Mouse (Mus musculus): ENCODE results near the gene Map2k5. TPM values are rescaled to one million over a fixed set of nuclear protein-coding genes. Genes with fewer than 3 reads are reported as not detected.

The Map2k5 gene
- polyA plus RNA-seq, 2 experiments from 2014 or later, result 7.3 to 12.5 TPM

- no peak for ATAC-seq
Observed at GRCm38 (mm10) chr9:63250841-63251626, 126.7 kb downstream of the Map2k5 start.

- ATAC-seq, result no peak
Observed at GRCm38 (mm10) chr9:63248095-63248787, 129.5 kb downstream of the Map2k5 start.

- ATAC-seq, result no peak
Observed at GRCm38 (mm10) chr9:63246568-63247169, 131.0 kb downstream of the Map2k5 start.

GRCm38 (mm10) chr9:63241961-63242360 lies 135.7 kb downstream of the Map2k5 start:
- no peak for ATAC-seq

- no peak for ATAC-seq
Observed at GRCm38 (mm10) chr9:63241241-63241640, 136.5 kb downstream of the Map2k5 start.

- no peak for ATAC-seq
Observed at GRCm38 (mm10) chr9:63234356-63234755, 143.3 kb downstream of the Map2k5 start.

- ATAC-seq, result no peak
Observed at GRCm38 (mm10) chr9:63230289-63230688, 147.4 kb downstream of the Map2k5 start.

GRCm38 (mm10) chr9:63229124-63229523 lies 148.6 kb downstream of the Map2k5 start:
- ATAC-seq, result no peak

GRCm38 (mm10) chr9:63222161-63222560 lies 155.5 kb downstream of the Map2k5 start:
- no peak for ATAC-seq

- no peak for ATAC-seq
Observed at GRCm38 (mm10) chr9:63219851-63220250, 157.9 kb downstream of the Map2k5 start.

- ATAC-seq, result no peak
Observed at GRCm38 (mm10) chr9:63215031-63215430, 162.7 kb downstream of the Map2k5 start.

- ATAC-seq, result no peak
Observed at GRCm38 (mm10) chr9:63206769-63207276, 170.9 kb downstream of the Map2k5 start.

- no peak for ATAC-seq
Observed at GRCm38 (mm10) chr9:63203461-63203860, 174.2 kb downstream of the Map2k5 start.

GRCm38 (mm10) chr9:63201376-63202323 lies 176.1 kb downstream of the Map2k5 start:
- ATAC-seq, result no peak

- ATAC-seq, result no peak
Observed at GRCm38 (mm10) chr9:63197252-63197651, 180.4 kb downstream of the Map2k5 start.

GRCm38 (mm10) chr9:63196114-63196682 lies 181.5 kb downstream of the Map2k5 start:
- ATAC-seq, result no peak

GRCm38 (mm10) chr9:63195523-63195922 lies 182.2 kb downstream of the Map2k5 start:
- no peak for ATAC-seq

- ATAC-seq, result no peak
Observed at GRCm38 (mm10) chr9:63194791-63195190, 182.9 kb downstream of the Map2k5 start.

GRCm38 (mm10) chr9:63192809-63193208 lies 184.9 kb downstream of the Map2k5 start:
- no peak for ATAC-seq

GRCm38 (mm10) chr9:63187310-63187709 lies 190.4 kb downstream of the Map2k5 start:
- no peak for ATAC-seq

GRCm38 (mm10) chr9:63185249-63185648 lies 192.5 kb downstream of the Map2k5 start:
- no peak for ATAC-seq

- ATAC-seq, result no peak
Observed at GRCm38 (mm10) chr9:63183864-63184263, 193.8 kb downstream of the Map2k5 start.
